11 mouse cellular contexts compared by ENCODE assay signal in the genomic region with DNA sequence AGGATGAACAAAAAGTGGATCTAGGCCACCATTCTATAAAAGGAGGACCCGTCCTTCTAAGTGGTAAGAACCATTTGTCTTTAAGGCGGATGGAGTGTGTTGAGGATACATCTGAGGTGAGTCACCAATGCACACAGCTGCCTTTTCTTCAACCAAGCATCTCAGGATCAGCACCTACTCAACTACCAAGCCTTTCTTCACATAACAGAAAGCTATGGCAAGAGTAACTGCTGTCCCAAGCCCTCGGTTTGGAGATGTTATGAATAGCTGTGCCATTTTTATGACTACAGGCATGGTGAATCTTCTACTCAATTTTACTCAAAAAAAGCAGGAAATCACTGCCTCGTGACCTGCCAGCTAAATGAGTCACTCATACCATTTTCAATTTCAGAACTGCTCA.
"Had no signal": no experiment of that assay in that cellular context is flagged by ENCODE, and none has a peak within 500 bp of the region (broad histone marks: within the 10 kb centered on the region; RNA-seq: fewer than 3 reads in every experiment).

No protein-coding gene starts in this region.

- ATAC-seq: liver, embryonic 12.5 days; midbrain, embryonic 13.5 days had no signal

- H3K27ac ChIP-seq: kidney, postnatal 0 days; limb, embryonic 15.5 days; liver, embryonic 12.5 days; midbrain, embryonic 13.5 days; stomach, postnatal 0 days had no signal

- H3K36me3 ChIP-seq: limb, embryonic 15.5 days; liver, embryonic 12.5 days; midbrain, embryonic 13.5 days had no signal

- H3K9me3 ChIP-seq: limb, embryonic 15.5 days; liver, embryonic 12.5 days; midbrain, embryonic 13.5 days had no signal

- H3K4me2 ChIP-seq: limb, embryonic 15.5 days; liver, embryonic 12.5 days; lung, embryonic 14.5 days; midbrain, embryonic 13.5 days had no signal

- DNase-seq: layer of hippocampus, adult 9-11 months; lung, postnatal 10 days; right cerebral cortex, postnatal 25 days; thymus, adult 18-20 months; thymus, postnatal 14 days had no signal

- H3K9ac ChIP-seq: limb, embryonic 15.5 days; liver, embryonic 12.5 days; lung, embryonic 14.5 days; midbrain, embryonic 13.5 days had no signal

- H3K4me1 ChIP-seq: limb, embryonic 15.5 days; liver, embryonic 12.5 days; midbrain, embryonic 13.5 days had no signal

- H3K27me3 ChIP-seq: limb, embryonic 15.5 days; liver, embryonic 12.5 days; midbrain, embryonic 13.5 days had no signal

- H3K4me3 ChIP-seq: limb, embryonic 15.5 days; liver, embryonic 12.5 days; midbrain, embryonic 13.5 days had no signal
